Mouse (Mus musculus): ENCODE data around the gene Fam129a.

The Fam129a gene

GRCm38 (mm10) chr1:151754028-151754489 lies 183.1 kb downstream of the Fam129a start:
- DNase-seq: peak in 1 of 2 experiments; percentile 18

DNA sequence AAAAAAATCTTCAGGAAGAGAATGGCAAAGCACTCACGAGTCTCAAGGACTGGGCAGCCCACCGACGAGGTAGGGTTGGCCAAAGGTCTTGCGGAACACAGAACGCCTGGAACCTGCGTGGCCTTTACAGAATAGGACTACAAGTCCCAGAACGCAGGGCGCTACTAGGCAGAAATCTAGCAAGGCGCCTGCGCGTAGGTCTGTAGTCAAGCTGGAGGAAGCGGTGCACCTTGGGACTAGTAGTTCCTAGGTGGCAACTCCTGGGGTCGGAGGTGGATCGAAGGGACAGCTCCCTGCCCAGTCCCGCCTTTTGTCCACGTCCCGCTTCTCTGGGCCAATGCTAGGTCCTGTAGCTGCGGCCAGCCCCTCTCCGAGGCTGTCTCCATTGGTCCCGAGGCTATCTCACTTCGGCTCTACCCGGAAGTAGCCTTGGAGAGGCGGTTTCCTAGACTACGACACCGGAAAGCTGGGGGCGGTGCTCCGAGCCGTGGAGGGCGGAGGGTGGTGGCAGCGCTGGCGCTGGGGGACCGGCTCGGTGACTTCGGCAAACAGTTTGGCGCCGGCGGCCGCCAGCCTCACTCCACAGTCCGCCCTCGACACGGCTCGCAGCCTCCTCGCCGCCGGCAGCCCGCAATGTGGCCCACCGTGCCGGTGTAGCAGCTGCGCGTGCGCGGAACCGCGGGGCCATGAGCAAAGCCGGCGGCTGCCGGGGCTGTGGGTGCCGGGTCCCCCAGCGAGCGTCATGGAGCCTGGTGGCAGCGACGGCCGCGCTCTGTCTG lies 184.1 kb downstream of the Fam129a start, which contains the start of gene Edem3:
TSS of gene Edem3 (plus strand) at position 491 of the 779 bp plus-strand sequence.
- peak; percentile 100 for DNase-seq

GRCm38 (mm10) chr1:151755660-151756424 lies 184.9 kb downstream of the Fam129a start:
- DNase-seq: peak in 1 of 2 experiments; percentile 39

DNA sequence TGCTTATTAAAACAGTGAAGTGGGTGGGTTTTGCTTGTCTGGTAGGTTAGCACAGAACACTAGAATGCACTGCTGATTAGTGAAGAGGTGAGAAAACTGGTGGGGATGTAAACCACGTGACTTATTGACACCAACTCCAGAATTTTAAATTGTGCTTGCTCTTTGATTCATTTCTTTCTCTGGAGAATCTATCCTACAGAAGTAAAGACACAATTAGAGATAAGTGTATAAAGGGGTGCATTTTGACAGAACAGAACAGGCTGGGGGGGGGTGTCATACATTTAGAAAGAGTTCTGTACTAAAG lies 185.4 kb downstream of the Fam129a start:
- DNase-seq: no peak

DNA sequence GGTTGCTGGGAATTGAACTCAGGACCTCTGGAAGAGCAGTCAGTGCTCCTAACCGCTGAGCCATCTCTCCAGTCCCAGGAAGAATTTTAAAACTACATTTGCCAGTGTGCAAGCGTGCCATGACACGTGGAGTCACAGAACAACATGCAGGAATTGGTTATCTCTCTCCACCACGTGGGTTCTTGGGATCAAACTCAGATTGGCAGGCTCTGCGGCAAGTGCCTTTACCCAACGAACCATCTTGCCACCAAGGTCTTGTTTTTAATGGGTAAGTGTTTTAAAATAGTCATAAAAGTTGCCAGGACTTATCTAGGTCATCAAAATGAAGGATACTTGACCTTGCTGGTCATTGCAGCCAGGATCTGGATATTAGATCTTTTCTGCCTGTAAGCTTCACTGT lies 187.3 kb downstream of the Fam129a start:
- no peak for DNase-seq

DNA sequence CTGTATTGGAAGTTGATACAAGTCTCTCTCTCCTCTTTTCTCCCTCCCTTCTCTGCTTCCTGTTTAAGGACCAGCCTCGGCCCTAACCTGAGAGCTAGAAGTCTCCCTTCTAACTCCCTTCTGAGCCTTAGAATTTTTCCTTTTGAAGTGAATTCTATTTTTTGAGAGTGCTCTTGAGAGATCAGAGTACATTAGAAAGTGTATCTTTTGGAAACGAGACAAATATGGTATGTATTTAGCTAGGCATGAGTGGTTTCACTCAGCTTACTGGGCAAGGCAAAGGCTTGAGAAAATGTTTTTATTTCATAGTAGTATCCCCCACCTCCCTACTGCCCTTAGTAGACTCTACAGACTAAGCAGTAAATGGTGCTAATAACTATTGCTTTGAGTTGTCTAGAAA lies 188.0 kb downstream of the Fam129a start:
- no peak for DNase-seq

DNA sequence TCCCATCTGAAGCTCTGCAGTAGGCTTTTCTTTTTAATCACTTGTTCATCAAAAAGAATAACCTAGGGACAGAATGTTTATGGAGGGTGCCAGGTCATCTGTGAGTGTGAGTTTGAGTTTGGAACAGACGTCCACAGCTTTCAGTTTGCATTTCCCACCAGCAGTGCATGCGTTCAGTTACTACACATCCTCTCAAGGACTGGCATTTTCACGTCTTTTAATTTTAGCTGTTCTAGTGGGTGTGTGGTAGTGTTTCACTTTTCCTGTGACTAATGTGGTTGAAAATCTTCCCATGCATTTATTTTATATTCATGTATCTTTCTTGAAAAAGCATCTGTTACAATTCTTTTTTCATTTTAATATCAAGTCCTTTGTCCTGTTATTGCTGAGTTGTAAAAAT lies 193.2 kb downstream of the Fam129a start:
- no peak for DNase-seq

- DNase-seq: peak in 1 of 2 experiments; percentile 21
Observed at GRCm38 (mm10) chr1:151766166-151766565, 195.2 kb downstream of the Fam129a start.

DNA sequence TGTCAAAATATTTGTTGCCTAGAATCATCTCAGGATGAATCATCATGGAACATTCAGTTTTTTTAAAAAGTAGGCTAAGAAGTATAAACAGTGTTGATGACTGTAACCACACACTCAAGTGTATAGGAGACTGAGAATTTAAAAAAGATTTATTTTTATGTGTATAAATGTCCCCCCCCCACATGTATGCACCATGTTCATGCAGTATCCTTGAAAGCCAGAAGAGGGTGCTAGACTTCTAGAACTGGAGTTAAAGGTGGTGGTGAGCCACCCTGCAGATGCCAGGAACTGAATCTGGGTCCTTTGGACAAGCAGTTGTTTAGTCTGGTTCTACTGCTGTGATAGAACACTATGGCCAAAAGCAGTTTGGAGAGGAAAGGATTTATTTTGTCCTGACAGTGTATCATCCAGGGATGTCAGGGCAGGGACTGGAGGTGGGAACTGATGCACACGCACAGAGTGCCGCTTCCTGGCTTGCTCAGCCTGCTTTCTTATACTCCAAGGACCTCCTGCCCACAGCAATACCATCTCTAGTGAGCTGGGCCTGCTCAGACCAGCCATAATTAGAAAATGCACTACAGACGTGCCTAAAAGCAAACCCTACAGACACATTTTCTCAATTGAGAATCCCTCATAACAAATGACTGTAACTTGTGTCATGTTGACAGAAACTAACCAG lies 196.1 kb downstream of the Fam129a start:
- DNase-seq: no peak

DNA sequence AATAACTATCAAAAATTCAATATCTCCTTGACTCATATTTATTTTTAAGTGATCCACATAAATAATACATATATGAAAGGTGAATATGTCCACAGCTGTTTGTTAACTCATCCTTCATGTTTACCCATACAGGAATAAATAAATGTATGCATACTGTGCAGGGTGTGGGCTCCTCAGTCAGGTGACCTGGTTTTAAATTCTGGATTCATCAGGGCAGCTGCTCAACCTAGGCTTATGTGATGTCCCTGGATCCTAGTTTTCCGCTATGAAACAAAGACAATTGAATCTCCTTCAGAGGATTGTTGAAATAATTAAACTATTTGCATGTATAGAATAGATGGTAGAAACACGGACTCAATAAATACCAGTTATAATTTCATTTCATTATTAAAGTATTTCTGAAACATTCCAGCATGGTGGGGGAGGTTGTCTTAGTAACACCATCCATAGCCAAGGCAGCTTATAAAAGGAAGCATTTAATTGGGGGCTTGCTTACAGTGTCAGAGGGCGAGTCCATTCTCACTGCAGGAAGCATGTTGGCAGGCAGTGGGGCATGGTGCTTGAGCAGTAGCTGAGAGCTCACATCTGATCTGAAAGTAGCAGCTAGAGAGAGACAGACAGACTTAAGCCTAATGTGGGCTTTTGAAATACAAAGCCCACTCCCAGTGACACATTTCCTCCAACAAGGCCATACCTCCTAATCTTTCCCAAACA lies 198.4 kb downstream of the Fam129a start:
- DNase-seq: no peak

All from lung, adult 18-20 months (tissue).